Mouse (Mus musculus) megakaryocyte, embryonic 14.5 days (primary cell): ENCODE measurements at regions not wholly inside any gene's neighbourhood (a gene's known extent, or its start where the extent isn't known, plus 50 kb on each side); places are given as distances from the start of the nearest gene placed in this dataset.

ENCODE experiments used
- FLI1 ChIP-seq: IDR thresholded peaks from 2 replicates; pipeline ENCODE4 v1.6.1; 2012; ENCODE audit warnings: low read length, inconsistent platforms, mixed read lengths
- GATA1 ChIP-seq: IDR thresholded peaks from 3 replicates; pipeline ENCODE4 v1.6.1; 2012; ENCODE audit warnings: mixed read lengths, low read length, inconsistent platforms, borderline replicate concordance

- TF ChIP-seq GATA1 (no peak), FLI1 (no peak)
These were observed 964.1 kb upstream of the Nudt12 start for GRCm38 (mm10) chr17:59977136-59977770.
